Mouse (Mus musculus) urinary bladder, postnatal 14 days (tissue): Measurements from ENCODE around the gene Dnajb8.

ENCODE experiments used
- DNase-seq: peaks from one replicate; pipeline ENCODE4 v3.0.0; 2021; ENCODE audit warnings: low spot score

Gene Dnajb8

GRCm38 (mm10) chr6:88221968-88222367, at the start of gene Dnajb8:
Gene Dnajb8, plus strand, starts transcription at chr6:88222268.
- no peak for DNase-seq

- no peak for DNase-seq
Measured at GRCm38 (mm10) chr6:88174191-88174590, 47.9 kb upstream of the Dnajb8 start.

- DNase-seq = no peak
Measured at GRCm38 (mm10) chr6:88174676-88175075, 47.4 kb upstream of the Dnajb8 start.

- no peak for DNase-seq
Measured at GRCm38 (mm10) chr6:88184671-88185070, 37.4 kb upstream of the Dnajb8 start.

- no peak for DNase-seq
Measured at GRCm38 (mm10) chr6:88188148-88188547, 33.9 kb upstream of the Dnajb8 start.

- DNase-seq = peak; percentile 81
Measured at GRCm38 (mm10) chr6:88189312-88190042, 32.6 kb upstream of the Dnajb8 start.

GRCm38 (mm10) chr6:88190043-88190309, 32.1 kb upstream of the Dnajb8 start:
- no peak for DNase-seq

- no peak for DNase-seq
Measured at GRCm38 (mm10) chr6:88190310-88191023, 31.6 kb upstream of the Dnajb8 start.

GRCm38 (mm10) chr6:88191024-88191365, 31.1 kb upstream of the Dnajb8 start:
- no peak for DNase-seq

- no peak for DNase-seq
Measured at GRCm38 (mm10) chr6:88191411-88192070, 30.5 kb upstream of the Dnajb8 start.

GRCm38 (mm10) chr6:88192756-88193155, 29.3 kb upstream of the Dnajb8 start:
- DNase-seq = no peak

- peak; percentile 66 for DNase-seq
Measured at GRCm38 (mm10) chr6:88193433-88194052, 28.5 kb upstream of the Dnajb8 start, which contains the start of gene Gata2. Gene Gata2, plus strand, starts transcription at chr6:88193891.

GRCm38 (mm10) chr6:88194053-88194977, 27.8 kb upstream of the Dnajb8 start:
- no peak for DNase-seq

GRCm38 (mm10) chr6:88194978-88195325, 27.1 kb upstream of the Dnajb8 start:
- DNase-seq = no peak

- DNase-seq = no peak
Measured at GRCm38 (mm10) chr6:88196054-88196732, 25.9 kb upstream of the Dnajb8 start.

- peak; percentile 27 for DNase-seq
Measured at GRCm38 (mm10) chr6:88196733-88197312, 25.2 kb upstream of the Dnajb8 start.

- peak; percentile 60 for DNase-seq
Measured at GRCm38 (mm10) chr6:88197313-88198069, 24.6 kb upstream of the Dnajb8 start.

GRCm38 (mm10) chr6:88198070-88198940, 23.8 kb upstream of the Dnajb8 start:
- peak; percentile 92 for DNase-seq
